Mouse (Mus musculus) lung, postnatal 4 days (tissue): ENCODE data around the gene Lnx1.

Experiments
- DNase-seq, 2 experiments: peaks; one replicate each; pipeline ENCODE4 v3.0.0; 2021

The Lnx1 gene

GRCm38 (mm10) chr5:74702766-74703165 lies at the start of gene Lnx1:
Lnx1 (minus strand) TSS chr5:74702912.
- peak; percentile 16 to 41 for DNase-seq

DNA sequence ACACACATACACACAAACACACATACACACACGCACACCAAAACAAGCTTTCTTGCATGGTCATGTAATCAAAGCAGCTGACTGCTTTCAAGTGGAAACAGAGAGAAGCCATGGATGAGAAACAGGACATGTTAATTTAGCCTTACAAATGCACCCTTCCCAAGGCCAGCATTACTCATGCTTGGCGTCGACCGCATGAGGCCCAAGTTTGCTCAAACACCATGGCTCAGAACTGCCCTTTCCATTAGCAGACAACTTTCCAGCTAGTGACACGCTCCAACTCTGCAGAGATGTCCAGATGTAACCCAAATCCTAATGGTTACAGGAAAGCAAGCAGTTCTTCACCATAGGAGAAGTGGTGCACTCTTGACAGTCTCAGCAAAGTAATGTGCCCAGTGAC lies 47.8 kb upstream of the Lnx1 start:
- peak; percentile 10 to 25 for DNase-seq

GRCm38 (mm10) chr5:74747476-74747875 lies 44.8 kb upstream of the Lnx1 start:
- DNase-seq, result no peak

DNA sequence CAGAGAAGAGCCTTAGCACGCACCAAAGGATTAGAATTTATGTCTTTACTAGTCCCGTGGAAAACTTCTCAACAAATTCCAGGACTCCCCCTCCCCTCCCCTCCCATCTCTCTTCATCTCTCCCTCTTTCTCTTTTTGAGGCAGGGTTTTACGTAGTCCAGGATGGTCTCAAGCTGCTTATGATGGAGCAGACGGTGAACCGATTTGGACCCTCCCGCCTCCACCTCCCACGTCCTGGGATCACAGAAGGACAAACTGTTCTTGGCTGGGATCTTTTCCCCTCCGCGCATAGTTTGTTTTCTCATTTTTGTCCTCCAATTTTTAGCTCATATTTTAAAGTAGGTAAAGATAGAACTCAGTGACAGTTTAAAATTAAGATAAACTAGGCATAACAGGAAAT lies 38.2 kb upstream of the Lnx1 start:
- DNase-seq, result no peak

GRCm38 (mm10) chr5:74739435-74739834 lies 36.7 kb upstream of the Lnx1 start:
- no peak for DNase-seq

DNA sequence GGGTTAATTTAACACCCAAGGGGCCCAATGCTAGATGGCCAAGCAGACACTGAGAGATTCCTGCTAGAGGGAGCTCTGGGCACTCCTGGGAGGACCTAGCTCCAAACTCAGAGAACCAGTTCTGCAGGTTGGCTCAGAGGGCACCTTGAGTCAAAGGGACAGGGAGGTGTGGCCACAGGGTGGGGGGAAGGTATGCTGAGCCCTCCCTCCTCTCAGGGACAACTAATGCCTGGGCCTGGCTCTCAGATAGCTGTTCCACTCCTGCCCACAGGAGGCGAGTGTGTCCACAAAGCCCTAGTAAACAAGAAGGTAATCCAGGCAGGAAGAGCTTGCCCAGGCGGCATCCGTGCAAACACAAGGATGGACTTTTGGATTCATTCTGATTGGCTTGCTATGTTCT lies 35.6 kb upstream of the Lnx1 start:
- peak; percentile 58 to 73 for DNase-seq

DNA sequence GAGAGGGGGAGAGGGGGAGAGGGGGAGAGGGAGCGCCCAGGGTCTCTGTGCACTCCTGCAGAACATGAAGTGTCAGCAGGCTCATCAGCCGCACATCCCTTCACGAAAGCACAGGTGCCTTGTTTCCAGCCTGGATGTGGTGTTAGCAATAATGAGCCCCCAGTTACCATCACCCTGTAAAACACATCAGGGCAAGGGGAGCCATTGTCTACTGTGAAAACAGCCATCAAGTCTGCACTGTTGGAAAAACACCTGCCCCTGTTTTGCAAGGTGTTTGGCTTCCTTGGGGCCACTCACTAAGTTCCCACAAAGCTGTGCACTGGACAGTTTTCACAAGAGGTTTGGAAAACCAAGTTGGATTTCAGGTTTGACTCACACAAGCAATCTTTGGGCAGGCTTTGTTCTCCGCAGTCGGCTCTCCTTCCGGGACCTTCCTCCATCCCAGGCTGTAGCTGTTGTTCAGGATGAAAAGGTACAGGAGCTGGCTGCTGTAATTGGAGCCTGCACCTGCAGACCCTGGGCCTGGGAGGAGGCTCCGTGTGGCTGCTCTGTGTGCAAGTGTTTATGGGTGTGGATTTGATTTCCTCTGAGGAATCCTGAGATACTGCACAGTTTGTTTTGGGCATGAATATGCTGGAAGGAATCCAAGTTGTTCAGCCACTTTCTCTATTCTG lies 31.3 kb upstream of the Lnx1 start:
- DNase-seq, result no peak

- peak; percentile 24 to 73 for DNase-seq
These were observed 29.9 kb upstream of the Lnx1 start for GRCm38 (mm10) chr5:74732613-74733012.

DNA sequence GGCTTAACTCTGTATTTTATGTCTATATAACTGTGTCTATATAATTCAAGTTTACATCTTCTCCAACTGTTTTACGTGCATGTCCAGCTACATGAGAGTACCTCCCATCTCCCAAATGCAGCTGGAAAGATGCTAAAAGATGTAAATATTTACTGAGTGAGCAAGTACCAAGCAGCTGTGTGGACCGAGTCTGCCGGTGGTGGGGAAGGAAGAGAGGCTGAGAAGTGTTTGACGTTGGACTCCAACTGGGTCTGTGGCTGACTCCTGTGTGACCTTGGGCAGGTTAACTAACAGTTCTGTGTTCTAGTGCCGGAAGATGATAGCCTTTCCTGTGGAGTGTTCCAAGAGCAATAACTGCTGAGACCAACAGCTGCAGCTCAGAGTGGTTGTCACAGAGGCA lies 27.9 kb upstream of the Lnx1 start:
- DNase-seq, result no peak

GRCm38 (mm10) chr5:74729567-74729966 lies 26.9 kb upstream of the Lnx1 start:
- no peak for DNase-seq

DNA sequence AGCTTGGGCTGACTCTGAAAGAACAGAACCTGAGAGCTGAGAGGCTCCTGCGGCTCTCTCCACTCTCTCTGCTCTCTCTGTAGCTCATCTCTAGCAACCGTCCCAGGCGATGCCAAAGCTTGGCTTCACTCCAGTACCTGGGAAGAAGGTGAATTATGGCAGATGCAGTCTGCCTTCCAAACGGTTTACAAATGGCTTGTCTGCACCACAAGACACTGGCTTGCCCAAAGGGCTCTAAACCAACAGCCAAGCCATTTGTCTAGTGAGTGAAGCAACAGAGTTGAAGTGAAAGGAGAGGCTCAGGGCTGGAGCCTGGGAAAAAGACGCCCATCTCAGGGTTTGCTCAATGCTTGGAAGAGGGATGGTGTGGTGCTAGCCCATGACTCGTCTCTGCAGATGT lies 25.5 kb upstream of the Lnx1 start:
- no peak for DNase-seq

GRCm38 (mm10) chr5:74727319-74727718 lies 24.6 kb upstream of the Lnx1 start:
- DNase-seq, result no peak

- DNase-seq, result no peak
These were observed 22.8 kb upstream of the Lnx1 start for GRCm38 (mm10) chr5:74725541-74725940.

GRCm38 (mm10) chr5:74721816-74722215 lies 19.1 kb upstream of the Lnx1 start:
- DNase-seq, result no peak

- DNase-seq, result no peak
These were observed 17.9 kb upstream of the Lnx1 start for GRCm38 (mm10) chr5:74720661-74721060.

GRCm38 (mm10) chr5:74716165-74716564 lies 13.5 kb upstream of the Lnx1 start:
- no peak for DNase-seq

GRCm38 (mm10) chr5:74712811-74713210 lies 10.1 kb upstream of the Lnx1 start:
- DNase-seq, result no peak

GRCm38 (mm10) chr5:74711988-74712387 lies 9.3 kb upstream of the Lnx1 start:
- DNase-seq, result no peak

DNA sequence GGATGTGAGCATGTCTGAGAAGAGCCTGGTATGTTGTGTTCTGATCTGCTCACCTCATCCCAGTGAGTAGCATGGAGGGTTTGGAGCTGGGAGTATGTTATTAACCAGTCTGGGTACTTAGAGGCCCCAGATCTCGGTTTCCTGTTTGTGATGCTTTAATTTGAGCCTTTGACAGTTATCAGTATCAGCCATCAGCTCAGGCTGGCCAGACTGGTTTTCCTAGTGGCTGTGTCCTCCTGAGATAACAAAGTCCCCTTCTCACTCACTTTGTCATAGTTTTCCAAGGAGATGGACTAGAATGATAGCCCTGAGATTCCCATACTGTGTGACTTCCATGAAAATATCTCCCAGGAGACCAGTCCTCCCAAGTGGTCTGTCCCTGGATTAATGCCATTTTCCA lies 8.3 kb upstream of the Lnx1 start:
- DNase-seq, result no peak

- no peak for DNase-seq
These were observed 7.5 kb upstream of the Lnx1 start for GRCm38 (mm10) chr5:74710181-74710580.

- DNase-seq, result peak; percentile 79 to 84
These were observed 1.7 kb upstream of the Lnx1 start for GRCm38 (mm10) chr5:74704460-74704790.

DNA sequence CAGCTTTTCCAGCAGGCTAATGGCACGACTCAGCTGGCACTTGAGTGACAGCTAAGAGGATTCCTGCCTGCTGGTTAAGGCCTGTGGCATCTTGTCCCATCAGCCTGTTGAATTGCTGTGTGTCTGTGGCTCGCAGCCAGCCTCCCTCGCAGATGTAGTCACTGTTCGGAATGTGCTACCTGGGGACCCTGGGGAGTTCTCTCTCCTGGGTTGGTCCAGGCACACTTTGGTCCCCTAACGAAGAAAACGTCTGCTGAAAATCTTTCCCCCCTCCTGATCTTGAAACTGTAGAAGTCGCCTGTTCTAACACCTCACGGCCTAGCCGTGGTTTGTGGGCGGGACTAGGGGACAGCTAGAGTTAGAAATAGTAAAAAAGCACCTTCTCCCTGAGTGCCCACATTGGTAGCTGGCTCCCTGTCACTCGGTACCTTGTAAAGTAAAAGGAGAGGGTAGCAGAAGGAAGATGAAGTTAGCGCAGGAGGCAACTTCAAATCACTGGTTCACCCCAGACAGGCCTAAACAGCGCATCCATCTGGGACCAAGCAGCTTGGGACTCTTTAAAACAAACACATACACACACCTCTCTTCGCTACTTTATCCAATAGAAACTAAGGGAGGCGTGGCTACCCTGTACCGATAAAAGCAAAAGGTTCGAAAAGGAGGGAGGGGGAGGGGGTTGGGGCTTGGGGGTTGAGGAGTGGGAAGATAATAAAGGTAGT lies 1.2 kb upstream of the Lnx1 start:
- DNase-seq, result no peak

- no peak for DNase-seq
These were observed 1.8 kb downstream of the Lnx1 start for GRCm38 (mm10) chr5:74700918-74701317.

DNA sequence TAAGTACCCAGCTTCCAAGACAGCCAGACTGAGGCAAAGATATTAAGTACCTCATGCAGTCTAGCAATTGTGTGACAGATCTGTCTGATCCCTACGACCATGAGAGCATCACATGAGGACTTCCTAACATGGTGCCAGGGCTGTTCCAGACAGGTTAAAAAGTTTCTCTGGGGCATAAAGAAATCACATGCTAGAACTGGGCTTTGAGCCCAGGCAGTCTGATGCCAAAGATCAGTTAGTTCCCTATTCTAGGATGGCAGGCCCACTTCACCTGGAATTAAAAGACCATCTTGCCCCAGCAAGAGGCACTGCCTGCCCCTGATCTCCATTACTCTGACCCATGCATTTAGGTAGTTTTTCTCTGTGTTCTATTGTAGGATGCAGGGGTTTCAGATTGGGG lies 3.0 kb downstream of the Lnx1 start:
- DNase-seq, result no peak

DNA sequence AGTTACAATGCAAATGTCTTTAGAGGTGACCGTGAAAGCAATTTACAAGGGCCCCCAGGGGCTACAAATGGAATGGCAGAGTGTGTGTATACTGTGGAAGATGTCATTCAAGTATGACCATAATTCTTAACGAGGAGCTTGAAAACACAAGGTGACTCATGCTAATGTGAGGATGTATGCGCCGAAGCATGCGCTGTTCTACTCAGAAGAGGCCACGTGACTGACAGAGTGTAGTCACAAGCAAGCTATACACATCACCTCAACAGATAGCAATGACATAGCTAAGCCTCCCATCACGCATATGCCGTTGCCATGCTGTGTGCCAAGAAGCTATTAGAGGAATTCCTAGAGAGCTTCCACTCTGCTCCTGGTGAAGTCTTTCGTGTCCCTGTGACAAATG lies 5.2 kb downstream of the Lnx1 start:
- DNase-seq, result no peak
